Mouse (Mus musculus): ENCODE measurements around the gene Syt2. TPM values are rescaled to one million over a fixed set of nuclear protein-coding genes. Genes with fewer than 3 reads are reported as not detected.

Gene Syt2
- polyA plus RNA-seq, 1 experiment = 33.3 TPM

GRCm38 (mm10) chr1:134625325-134625724 is 21.2 kb upstream of the Syt2 start:
- H3K4me1 ChIP-seq (ENCODE audit: control insufficient read depth, insufficient read depth, low read length) = peaks cover 6% of the 10 kb centered on the region; the same call in 1 of the 2 replicates
- TF ChIP-seq POLR2A (IDR thresholded peaks at IDR 0.05; ENCODE audit: extremely low read depth, insufficient read depth, low read length) (no peak), CTCF (IDR thresholded peaks at IDR 0.05; ENCODE audit: extremely low read depth, insufficient read depth, low read length) (no peak)
- no peak overlapping the region for H3K27ac ChIP-seq (ENCODE audit: insufficient read depth, low read length)
- no peak overlapping the region for H3K4me3 ChIP-seq (ENCODE audit: insufficient read depth, low read length)

- TF ChIP-seq CTCF (IDR thresholded peaks at IDR 0.05; ENCODE audit: extremely low read depth, insufficient read depth, low read length) (no peak), POLR2A (IDR thresholded peaks at IDR 0.05; ENCODE audit: extremely low read depth, insufficient read depth, low read length) (no peak)
- H3K4me3 ChIP-seq (ENCODE audit: insufficient read depth, low read length) = no peak overlapping the region
- no peak overlapping the region for H3K27ac ChIP-seq (ENCODE audit: insufficient read depth, low read length)
- peaks cover 6% of the 10 kb centered on the region; the same call in 1 of the 2 replicates for H3K4me1 ChIP-seq (ENCODE audit: control insufficient read depth, insufficient read depth, low read length)
Measured at GRCm38 (mm10) chr1:134629455-134629854, 17.0 kb upstream of the Syt2 start.

GRCm38 (mm10) chr1:134634296-134634695 is 12.2 kb upstream of the Syt2 start:
- Histone ChIP-seq H3K27ac (ENCODE audit: insufficient read depth, low read length) (no peak overlapping the region), H3K4me3 (ENCODE audit: insufficient read depth, low read length) (no peak overlapping the region), H3K4me1 (ENCODE audit: control insufficient read depth, insufficient read depth, low read length) (peaks cover 2% of the 10 kb centered on the region; the same call in 1 of the 2 replicates)
- TF ChIP-seq CTCF (IDR thresholded peaks at IDR 0.05; ENCODE audit: extremely low read depth, insufficient read depth, low read length) = no peak
- TF ChIP-seq POLR2A (IDR thresholded peaks at IDR 0.05; ENCODE audit: extremely low read depth, insufficient read depth, low read length) = no peak

GRCm38 (mm10) chr1:134636245-134636644 is 10.2 kb upstream of the Syt2 start:
- TF ChIP-seq CTCF (IDR thresholded peaks at IDR 0.05; ENCODE audit: extremely low read depth, insufficient read depth, low read length) (no peak), POLR2A (IDR thresholded peaks at IDR 0.05; ENCODE audit: extremely low read depth, insufficient read depth, low read length) (no peak)
- Histone ChIP-seq H3K27ac (ENCODE audit: insufficient read depth, low read length) (no peak overlapping the region), H3K4me1 (ENCODE audit: control insufficient read depth, insufficient read depth, low read length) (peaks cover 2% of the 10 kb centered on the region; the same call in 1 of the 2 replicates), H3K4me3 (ENCODE audit: insufficient read depth, low read length) (no peak overlapping the region)

GRCm38 (mm10) chr1:134636684-134637083 is 9.8 kb upstream of the Syt2 start:
- Histone ChIP-seq H3K4me1 (ENCODE audit: control insufficient read depth, insufficient read depth, low read length) (peaks cover 2% of the 10 kb centered on the region; the same call in 1 of the 2 replicates), H3K4me3 (ENCODE audit: insufficient read depth, low read length) (no peak overlapping the region), H3K27ac (ENCODE audit: insufficient read depth, low read length) (no peak overlapping the region)
- no peak for TF ChIP-seq POLR2A (IDR thresholded peaks at IDR 0.05; ENCODE audit: extremely low read depth, insufficient read depth, low read length)
- TF ChIP-seq CTCF (IDR thresholded peaks at IDR 0.05; ENCODE audit: extremely low read depth, insufficient read depth, low read length) = peak; percentile 48

- Histone ChIP-seq H3K27ac (ENCODE audit: insufficient read depth, low read length) (no peak overlapping the region), H3K4me3 (ENCODE audit: insufficient read depth, low read length) (no peak overlapping the region), H3K4me1 (ENCODE audit: control insufficient read depth, insufficient read depth, low read length) (peaks cover 2% of the 10 kb centered on the region; the same call in 1 of the 2 replicates)
- no peak for TF ChIP-seq POLR2A (IDR thresholded peaks at IDR 0.05; ENCODE audit: extremely low read depth, insufficient read depth, low read length)
- TF ChIP-seq CTCF (IDR thresholded peaks at IDR 0.05; ENCODE audit: extremely low read depth, insufficient read depth, low read length) = no peak
Measured at GRCm38 (mm10) chr1:134638041-134638440, 8.4 kb upstream of the Syt2 start.

- Histone ChIP-seq H3K4me3 (ENCODE audit: insufficient read depth, low read length) (no peak overlapping the region), H3K27ac (ENCODE audit: insufficient read depth, low read length) (no peak overlapping the region), H3K4me1 (ENCODE audit: control insufficient read depth, insufficient read depth, low read length) (peaks cover 2% of the 10 kb centered on the region; the same call in 1 of the 2 replicates)
- TF ChIP-seq CTCF (IDR thresholded peaks at IDR 0.05; ENCODE audit: extremely low read depth, insufficient read depth, low read length) (peak; percentile 52), POLR2A (IDR thresholded peaks at IDR 0.05; ENCODE audit: extremely low read depth, insufficient read depth, low read length) (no peak)
Measured at GRCm38 (mm10) chr1:134638522-134638921, 8.0 kb upstream of the Syt2 start.

GRCm38 (mm10) chr1:134639460-134639859 is 7.0 kb upstream of the Syt2 start:
- no peak for TF ChIP-seq POLR2A (IDR thresholded peaks at IDR 0.05; ENCODE audit: extremely low read depth, insufficient read depth, low read length)
- no peak for TF ChIP-seq CTCF (IDR thresholded peaks at IDR 0.05; ENCODE audit: extremely low read depth, insufficient read depth, low read length)
- Histone ChIP-seq H3K4me1 (ENCODE audit: control insufficient read depth, insufficient read depth, low read length) (peaks cover 2% of the 10 kb centered on the region; the same call in 1 of the 2 replicates), H3K27ac (ENCODE audit: insufficient read depth, low read length) (no peak overlapping the region), H3K4me3 (ENCODE audit: insufficient read depth, low read length) (no peak overlapping the region)

GRCm38 (mm10) chr1:134641507-134641906 is 5.0 kb upstream of the Syt2 start:
- Histone ChIP-seq H3K4me1 (ENCODE audit: control insufficient read depth, insufficient read depth, low read length) (peaks cover 2% of the 10 kb centered on the region; the same call in 1 of the 2 replicates), H3K27ac (ENCODE audit: insufficient read depth, low read length) (no peak overlapping the region), H3K4me3 (ENCODE audit: insufficient read depth, low read length) (no peak overlapping the region)
- TF ChIP-seq CTCF (IDR thresholded peaks at IDR 0.05; ENCODE audit: extremely low read depth, insufficient read depth, low read length) = no peak; the same call in 1 of the 2 replicates
- no peak for TF ChIP-seq POLR2A (IDR thresholded peaks at IDR 0.05; ENCODE audit: extremely low read depth, insufficient read depth, low read length)

GRCm38 (mm10) chr1:134643702-134644101 is 2.8 kb upstream of the Syt2 start:
- Histone ChIP-seq H3K27ac (ENCODE audit: insufficient read depth, low read length) (no peak overlapping the region), H3K4me1 (ENCODE audit: control insufficient read depth, insufficient read depth, low read length) (no peaks in the 10 kb centered on the region), H3K4me3 (ENCODE audit: insufficient read depth, low read length) (no peak overlapping the region)
- TF ChIP-seq CTCF (IDR thresholded peaks at IDR 0.05; ENCODE audit: extremely low read depth, insufficient read depth, low read length) (no peak), POLR2A (IDR thresholded peaks at IDR 0.05; ENCODE audit: extremely low read depth, insufficient read depth, low read length) (no peak)

All from cortical plate, adult 2 months (tissue).